Mouse (Mus musculus): Measurements from ENCODE around the gene Tmem18.

DNA sequence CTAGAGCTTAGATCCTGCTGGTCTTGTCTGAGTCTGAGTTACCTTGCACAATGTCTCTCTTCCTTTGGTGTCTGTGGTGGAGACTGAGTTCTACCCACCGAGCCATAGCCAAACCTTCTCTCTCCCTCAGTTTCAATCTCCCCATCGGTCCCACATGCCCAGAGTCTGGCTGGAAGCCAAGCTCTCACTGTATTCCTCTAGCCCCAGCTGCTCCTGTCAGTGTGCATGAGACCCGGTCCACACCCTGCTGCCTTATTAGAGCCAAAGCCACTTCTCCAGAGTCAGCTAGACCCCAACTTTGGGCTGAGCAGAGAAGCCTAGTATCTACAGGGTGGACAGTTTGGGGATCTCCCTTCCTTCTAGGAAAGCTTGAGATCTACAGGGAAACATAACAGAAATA lies 14.7 kb downstream of the Tmem18 start:
- TF ChIP-seq CEBPB (IDR thresholded peaks at IDR 0.05; ENCODE audit: insufficient read depth, poor library complexity, severe bottlenecking) (no peak), POLR2A (IDR thresholded peaks at IDR 0.05; ENCODE audit: insufficient read length, low read depth) (no peak), USF1 (IDR thresholded peaks at IDR 0.05; ENCODE audit: low read depth) (no peak), POLR2AphosphoS2 (IDR thresholded peaks at IDR 0.05; ENCODE audit: insufficient read length, low read depth) (no peak), E2F4 (IDR thresholded peaks at IDR 0.05; ENCODE audit: insufficient read depth) (no peak), MAX (IDR thresholded peaks at IDR 0.05; ENCODE audit: low read depth) (no peak)

Data from myocyte (in vitro differentiated cells).